Comparison of ENCODE assay signal across 15 mouse cellular contexts in the genomic region with DNA sequence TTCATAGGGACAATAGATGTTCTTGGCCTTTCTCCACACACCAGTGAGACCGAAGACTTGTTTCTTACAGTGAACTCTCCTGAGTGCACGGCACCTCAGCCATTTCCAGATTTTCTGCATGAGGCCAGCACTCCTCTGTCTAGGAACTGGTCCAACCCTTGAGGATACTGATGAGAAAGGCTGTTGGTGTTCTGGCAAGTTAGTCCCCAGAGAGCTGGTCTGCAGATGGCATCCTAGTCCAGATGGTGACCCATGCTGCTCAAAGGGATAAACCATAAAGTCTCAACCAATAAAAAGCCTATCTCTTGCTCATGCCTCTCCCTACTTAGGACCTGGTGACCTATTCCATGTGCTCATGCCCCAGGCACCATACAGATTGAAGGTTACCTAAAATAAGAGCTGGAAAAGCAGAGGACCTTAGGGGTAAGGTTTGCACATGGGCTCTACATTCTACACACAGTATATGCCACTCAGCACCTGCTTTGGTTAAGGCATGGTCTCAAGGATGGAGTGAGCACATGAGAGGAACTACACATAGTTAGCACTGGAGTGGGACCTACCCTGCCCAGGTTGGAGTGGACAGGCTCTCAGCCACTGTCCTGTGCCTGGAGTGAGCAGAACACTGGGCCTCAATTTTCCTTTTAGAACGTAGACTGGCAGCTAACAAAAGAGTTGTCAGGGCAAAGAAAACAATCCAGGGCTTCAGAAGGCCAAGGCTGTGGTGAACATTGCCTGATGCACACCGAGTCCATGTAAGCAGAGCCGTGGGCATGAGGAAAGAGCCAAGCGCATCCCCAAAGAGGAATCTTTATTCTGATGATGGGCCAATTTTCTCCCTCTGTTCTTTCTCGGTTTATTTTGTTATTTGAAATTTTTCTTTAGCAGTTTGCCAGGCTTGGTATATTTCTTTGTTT.
DNase-seq lines count a peak whose midpoint lies in the region; ATAC-seq lines count a peak whose summit lies in the region.
"Had no signal": no experiment of that assay in that cellular context is flagged by ENCODE, and none has a peak within 500 bp of the region (broad histone marks: within the 10 kb centered on the region; RNA-seq: fewer than 3 reads in every experiment).

No protein-coding gene starts in this region.

- H3K27ac ChIP-seq in hindbrain, embryonic 13.5 days, result peak overlapping the region; percentile 42
- H3K27ac ChIP-seq in hindbrain, embryonic 12.5 days, result no peak overlapping the region
- H3K27ac ChIP-seq in forebrain, embryonic 10.5 days, result peak overlapping the region; percentile 44; the same call in 1 of the 2 replicates
- H3K27ac ChIP-seq in hindbrain, embryonic 14.5 days, result peak overlapping the region; percentile 68; the same call in 1 of the 2 replicates
- peak overlapping the region; percentile 70 for H3K27ac ChIP-seq in neural tube, embryonic 15.5 days (replicated peaks)
- H3K27ac ChIP-seq: heart, embryonic 15.5 days; limb, embryonic 12.5 days; liver, embryonic 14.5 days; stomach, postnatal 0 days had no signal

- no peaks in the 10 kb centered on the region for H3K36me3 ChIP-seq in hindbrain, embryonic 13.5 days
- H3K36me3 ChIP-seq in hindbrain, embryonic 12.5 days, result no peaks in the 10 kb centered on the region
- H3K36me3 ChIP-seq in forebrain, embryonic 10.5 days (replicated peaks), result no peaks in the 10 kb centered on the region
- no peaks in the 10 kb centered on the region for H3K36me3 ChIP-seq in hindbrain, embryonic 14.5 days (replicated peaks; ENCODE audit: control insufficient read depth, insufficient read depth)
- no peaks in the 10 kb centered on the region for H3K36me3 ChIP-seq in neural tube, embryonic 15.5 days
- H3K36me3 ChIP-seq: heart, embryonic 15.5 days; limb, embryonic 12.5 days had no signal

- no peak for DNase-seq in forebrain, embryonic 10.5 days (ENCODE audit: extremely low spot score, low spot score)
- DNase-seq in hindbrain, embryonic 14.5 days (ENCODE audit: low spot score), result no peak
- no peak for DNase-seq in ovary, postnatal 36 days (ENCODE audit: low spot score)
- no peak for DNase-seq in retina, embryonic 14.5 days (ENCODE audit: low spot score)
- DNase-seq: cerebellum, adult 8-10 months; kidney, adult 9 months; lung, postnatal 10 days; thymus, postnatal 25 days had no signal

- peaks cover 16% of the 10 kb centered on the region for H3K4me1 ChIP-seq in hindbrain, embryonic 13.5 days (replicated peaks)
- H3K4me1 ChIP-seq in hindbrain, embryonic 12.5 days, result peaks cover 11% of the 10 kb centered on the region
- peaks cover 16% of the 10 kb centered on the region for H3K4me1 ChIP-seq in forebrain, embryonic 10.5 days
- peaks cover 5% of the 10 kb centered on the region; the same call in 1 of the 2 replicates for H3K4me1 ChIP-seq in hindbrain, embryonic 14.5 days (replicated peaks; ENCODE audit: control insufficient read depth, insufficient read depth, low read length)
- H3K4me1 ChIP-seq in neural tube, embryonic 15.5 days, result peaks cover 10% of the 10 kb centered on the region
- H3K4me1 ChIP-seq: heart, embryonic 15.5 days had no signal

- no peak overlapping the region for H3K4me2 ChIP-seq in hindbrain, embryonic 13.5 days
- H3K4me2 ChIP-seq in hindbrain, embryonic 12.5 days (replicated peaks), result no peak overlapping the region
- no peak overlapping the region for H3K4me2 ChIP-seq in hindbrain, embryonic 14.5 days (replicated peaks)
- H3K4me2 ChIP-seq in neural tube, embryonic 15.5 days, result no peak overlapping the region
- H3K4me2 ChIP-seq: heart, embryonic 15.5 days; limb, embryonic 12.5 days had no signal

- no peak overlapping the region for H3K9ac ChIP-seq in hindbrain, embryonic 13.5 days
- H3K9ac ChIP-seq in hindbrain, embryonic 12.5 days, result no peak overlapping the region
- H3K9ac ChIP-seq in hindbrain, embryonic 14.5 days, result no peak overlapping the region
- H3K9ac ChIP-seq in neural tube, embryonic 15.5 days (replicated peaks), result no peak overlapping the region
- H3K9ac ChIP-seq: heart, embryonic 15.5 days; limb, embryonic 12.5 days; liver, embryonic 14.5 days had no signal

- no peak; the same call in 1 of the 2 replicates for ATAC-seq in hindbrain, embryonic 13.5 days (ENCODE audit: low FRiP score)
- ATAC-seq in hindbrain, embryonic 12.5 days (ENCODE audit: low FRiP score), result no peak
- ATAC-seq in hindbrain, embryonic 14.5 days (ENCODE audit: low FRiP score), result no peak
- no peak for ATAC-seq in neural tube, embryonic 15.5 days (ENCODE audit: low FRiP score)

- no peaks in the 10 kb centered on the region for H3K9me3 ChIP-seq in hindbrain, embryonic 13.5 days
- no peaks in the 10 kb centered on the region for H3K9me3 ChIP-seq in hindbrain, embryonic 12.5 days (replicated peaks)
- no peaks in the 10 kb centered on the region for H3K9me3 ChIP-seq in forebrain, embryonic 10.5 days
- H3K9me3 ChIP-seq in hindbrain, embryonic 14.5 days (ENCODE audit: control insufficient read depth, low read length), result no peaks in the 10 kb centered on the region
- no peaks in the 10 kb centered on the region for H3K9me3 ChIP-seq in neural tube, embryonic 15.5 days (replicated peaks)
- H3K9me3 ChIP-seq: heart, embryonic 15.5 days; limb, embryonic 12.5 days had no signal

- 66% methylated on average over 7 of the region's 7 CpGs for WGBS in hindbrain, embryonic 13.5 days
- 75% methylated on average over 7 of the region's 7 CpGs for WGBS in hindbrain, embryonic 12.5 days
- 84% methylated on average over 7 of the region's 7 CpGs for WGBS in forebrain, embryonic 10.5 days
- 65% methylated on average over 7 of the region's 7 CpGs for WGBS in hindbrain, embryonic 14.5 days
- 66% methylated on average over 7 of the region's 7 CpGs for WGBS in neural tube, embryonic 15.5 days

- no peaks in the 10 kb centered on the region for H3K27me3 ChIP-seq in hindbrain, embryonic 13.5 days
- no peaks in the 10 kb centered on the region for H3K27me3 ChIP-seq in hindbrain, embryonic 12.5 days
- no peaks in the 10 kb centered on the region for H3K27me3 ChIP-seq in forebrain, embryonic 10.5 days (ENCODE audit: poor library complexity, severe bottlenecking)
- H3K27me3 ChIP-seq in hindbrain, embryonic 14.5 days (ENCODE audit: control insufficient read depth, insufficient read depth, low read length), result no peaks in the 10 kb centered on the region
- H3K27me3 ChIP-seq in neural tube, embryonic 15.5 days (replicated peaks), result no peaks in the 10 kb centered on the region
- H3K27me3 ChIP-seq: heart, embryonic 15.5 days; limb, embryonic 12.5 days had no signal

- H3K4me3 ChIP-seq in hindbrain, embryonic 13.5 days, result no peak overlapping the region
- no peak overlapping the region for H3K4me3 ChIP-seq in hindbrain, embryonic 12.5 days
- no peak overlapping the region for H3K4me3 ChIP-seq in forebrain, embryonic 10.5 days
- no peak overlapping the region for H3K4me3 ChIP-seq in hindbrain, embryonic 14.5 days (replicated peaks; ENCODE audit: low read length)
- no peak overlapping the region for H3K4me3 ChIP-seq in neural tube, embryonic 15.5 days (replicated peaks)
- H3K4me3 ChIP-seq: heart, embryonic 15.5 days; limb, embryonic 12.5 days had no signal
